21 mouse cellular contexts compared by ENCODE assay signal in the genomic region with DNA sequence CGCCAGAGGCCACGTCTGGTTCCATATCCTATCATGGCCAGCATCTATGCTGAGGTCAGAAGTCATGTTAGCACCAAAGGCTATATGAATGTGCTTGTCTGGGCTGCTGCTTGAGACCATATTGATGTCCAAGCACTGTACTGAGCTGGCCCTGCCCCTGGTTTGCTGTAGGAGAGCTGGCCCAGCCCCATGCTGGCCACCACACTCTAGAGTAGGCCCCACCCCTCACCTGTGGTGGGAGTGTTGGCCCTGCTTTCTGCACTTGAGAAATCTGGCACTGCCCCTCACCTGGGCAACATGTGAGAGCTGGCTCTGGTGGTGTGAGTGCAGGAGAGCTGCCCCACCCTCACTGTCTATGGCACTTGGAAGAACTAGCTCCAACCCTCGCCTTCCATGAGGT.
DNase-seq lines count a peak whose midpoint lies in the region; ATAC-seq and TF ChIP-seq lines count a peak whose summit lies in the region.
"Had no signal": no experiment of that assay in that cellular context is flagged by ENCODE, and none has a peak within 500 bp of the region (broad histone marks: within the 10 kb centered on the region; RNA-seq: fewer than 3 reads in every experiment).

No protein-coding gene starts in this region.

- 89% methylated on average over 3 of the region's 3 CpGs for WGBS in forebrain, embryonic 11.5 days
- WGBS in forebrain, postnatal 0 days = 97% methylated on average over 3 of the region's 3 CpGs
- WGBS in hindbrain, embryonic 13.5 days = 88% methylated on average over 3 of the region's 3 CpGs
- 92% methylated on average over 3 of the region's 3 CpGs for WGBS in hindbrain, embryonic 12.5 days
- 84% methylated on average over 3 of the region's 3 CpGs for WGBS in lung, embryonic 16.5 days
- WGBS in embryonic facial prominence, embryonic 15.5 days = 91% methylated on average over 3 of the region's 3 CpGs

- H3K4me1 ChIP-seq in forebrain, embryonic 11.5 days (replicated peaks; ENCODE audit: control insufficient read depth, insufficient read depth, low read length) = no peaks in the 10 kb centered on the region
- H3K4me1 ChIP-seq in forebrain, postnatal 0 days (ENCODE audit: insufficient read depth) = no peaks in the 10 kb centered on the region
- no peaks in the 10 kb centered on the region for H3K4me1 ChIP-seq in hindbrain, embryonic 13.5 days (replicated peaks)
- H3K4me1 ChIP-seq in hindbrain, embryonic 12.5 days = no peaks in the 10 kb centered on the region
- no peaks in the 10 kb centered on the region for H3K4me1 ChIP-seq in lung, embryonic 16.5 days (replicated peaks; ENCODE audit: control insufficient read depth, insufficient read depth, low read length)
- H3K4me1 ChIP-seq in embryonic facial prominence, embryonic 15.5 days = no peaks in the 10 kb centered on the region
- H3K4me1 ChIP-seq: intestine, embryonic 15.5 days; limb, embryonic 15.5 days had no signal

- DNase-seq in forebrain, embryonic 11.5 days (ENCODE audit: low spot score) = no peak
- DNase-seq in forebrain, postnatal 0 days = no peak
- DNase-seq in lung, postnatal 14 days = no peak
- DNase-seq: adrenal gland, adult 8-10 months; cerebellum, adult 8-10 months; gastrocnemius, postnatal 14 days; heart, adult 2 months; layer of hippocampus, postnatal 36 days; thymus, postnatal 25 days had no signal

- H3K9me3 ChIP-seq in forebrain, embryonic 11.5 days (ENCODE audit: control insufficient read depth, low read length) = no peaks in the 10 kb centered on the region
- no peaks in the 10 kb centered on the region for H3K9me3 ChIP-seq in forebrain, postnatal 0 days (ENCODE audit: low read length)
- H3K9me3 ChIP-seq in hindbrain, embryonic 13.5 days = no peaks in the 10 kb centered on the region
- H3K9me3 ChIP-seq in hindbrain, embryonic 12.5 days (replicated peaks) = no peaks in the 10 kb centered on the region
- no peaks in the 10 kb centered on the region for H3K9me3 ChIP-seq in lung, embryonic 16.5 days (ENCODE audit: control insufficient read depth, low read length)
- no peaks in the 10 kb centered on the region for H3K9me3 ChIP-seq in embryonic facial prominence, embryonic 15.5 days (replicated peaks)
- H3K9me3 ChIP-seq: intestine, embryonic 15.5 days; limb, embryonic 15.5 days had no signal

- no peak overlapping the region for H3K4me3 ChIP-seq in forebrain, embryonic 11.5 days (ENCODE audit: low read depth, low read length)
- no peak overlapping the region for H3K4me3 ChIP-seq in forebrain, postnatal 0 days (ENCODE audit: low read depth, low read length)
- no peak overlapping the region for H3K4me3 ChIP-seq in hindbrain, embryonic 13.5 days
- H3K4me3 ChIP-seq in hindbrain, embryonic 12.5 days = no peak overlapping the region
- no peak overlapping the region for H3K4me3 ChIP-seq in lung, embryonic 16.5 days (ENCODE audit: low read length)
- no peak overlapping the region for H3K4me3 ChIP-seq in embryonic facial prominence, embryonic 15.5 days (replicated peaks)
- H3K4me3 ChIP-seq: erythroblast, embryonic 14.5 days; heart, adult 2 months; intestine, embryonic 15.5 days; layer of hippocampus, adult 2 months; limb, embryonic 15.5 days had no signal

- no peak for TF ChIP-seq CTCF in forebrain, postnatal 0 days (IDR thresholded peaks at IDR 0.05; ENCODE audit: low read depth)

- no peaks in the 10 kb centered on the region for H3K36me3 ChIP-seq in forebrain, embryonic 11.5 days (ENCODE audit: control insufficient read depth, insufficient read depth, low read length)
- no peaks in the 10 kb centered on the region for H3K36me3 ChIP-seq in forebrain, postnatal 0 days (ENCODE audit: insufficient read depth)
- H3K36me3 ChIP-seq in hindbrain, embryonic 13.5 days = no peaks in the 10 kb centered on the region
- H3K36me3 ChIP-seq in hindbrain, embryonic 12.5 days = no peaks in the 10 kb centered on the region
- no peaks in the 10 kb centered on the region for H3K36me3 ChIP-seq in lung, embryonic 16.5 days (ENCODE audit: control insufficient read depth, insufficient read depth, low read length)
- no peaks in the 10 kb centered on the region for H3K36me3 ChIP-seq in embryonic facial prominence, embryonic 15.5 days
- H3K36me3 ChIP-seq: intestine, embryonic 15.5 days; limb, embryonic 15.5 days had no signal

- 0 out of 2 replicates have a peak, but pooled peaks have one; percentile 12 for ATAC-seq in forebrain, embryonic 11.5 days (replicated peaks; ENCODE audit: low FRiP score)
- no peak for ATAC-seq in forebrain, postnatal 0 days
- 0 out of 2 replicates have a peak, but pooled peaks have one; percentile 7 for ATAC-seq in hindbrain, embryonic 13.5 days (ENCODE audit: low FRiP score)
- ATAC-seq in hindbrain, embryonic 12.5 days (ENCODE audit: low FRiP score) = no peak; the same call in 1 of the 2 replicates
- peak; percentile 59; the same call in 1 of the 2 replicates for ATAC-seq in lung, embryonic 16.5 days (ENCODE audit: low read depth)
- peak; percentile 51; the same call in 1 of the 2 replicates for ATAC-seq in embryonic facial prominence, embryonic 15.5 days (ENCODE audit: insufficient number of reproducible peaks, low FRiP score, low TSS enrichment, low read depth)
- ATAC-seq: CD4-positive, CD25-positive, alpha-beta regulatory T cell, adult 4 months; intestine, embryonic 15.5 days; Patski had no signal

- H3K27me3 ChIP-seq in forebrain, embryonic 11.5 days (ENCODE audit: control insufficient read depth, insufficient read depth, low read length) = no peaks in the 10 kb centered on the region
- no peaks in the 10 kb centered on the region for H3K27me3 ChIP-seq in forebrain, postnatal 0 days (ENCODE audit: insufficient read depth, low read length)
- H3K27me3 ChIP-seq in hindbrain, embryonic 13.5 days = no peaks in the 10 kb centered on the region
- H3K27me3 ChIP-seq in hindbrain, embryonic 12.5 days = no peaks in the 10 kb centered on the region
- H3K27me3 ChIP-seq in lung, embryonic 16.5 days (ENCODE audit: control insufficient read depth, insufficient read depth, low read depth, low read length) = no peaks in the 10 kb centered on the region
- H3K27me3 ChIP-seq in embryonic facial prominence, embryonic 15.5 days = no peaks in the 10 kb centered on the region
- H3K27me3 ChIP-seq: intestine, embryonic 15.5 days; limb, embryonic 15.5 days; Patski had no signal

- H3K27ac ChIP-seq in forebrain, embryonic 11.5 days (ENCODE audit: low read depth, low read length) = no peak overlapping the region
- H3K27ac ChIP-seq in forebrain, postnatal 0 days (ENCODE audit: low read depth, low read length) = no peak overlapping the region
- H3K27ac ChIP-seq in hindbrain, embryonic 13.5 days = no peak overlapping the region
- H3K27ac ChIP-seq in hindbrain, embryonic 12.5 days = no peak overlapping the region
- H3K27ac ChIP-seq in lung, embryonic 16.5 days (ENCODE audit: low read length) = no peak overlapping the region
- H3K27ac ChIP-seq in embryonic facial prominence, embryonic 15.5 days (replicated peaks) = no peak overlapping the region
- H3K27ac ChIP-seq: heart, adult 2 months; hindbrain, embryonic 14.5 days; intestine, embryonic 15.5 days; kidney, postnatal 0 days; layer of hippocampus, adult 2 months; limb, embryonic 15.5 days had no signal

- no peak overlapping the region for H3K4me2 ChIP-seq in forebrain, embryonic 11.5 days (ENCODE audit: low read depth, low read length, severe bottlenecking)
- no peak overlapping the region for H3K4me2 ChIP-seq in forebrain, postnatal 0 days (ENCODE audit: low read depth)
- no peak overlapping the region for H3K4me2 ChIP-seq in hindbrain, embryonic 13.5 days
- no peak overlapping the region for H3K4me2 ChIP-seq in hindbrain, embryonic 12.5 days (replicated peaks)
- no peak overlapping the region for H3K4me2 ChIP-seq in lung, embryonic 16.5 days (ENCODE audit: low read depth, low read length)
- H3K4me2 ChIP-seq in embryonic facial prominence, embryonic 15.5 days (replicated peaks) = no peak overlapping the region
- H3K4me2 ChIP-seq: hindbrain, embryonic 14.5 days; intestine, embryonic 15.5 days; limb, embryonic 15.5 days had no signal

- H3K9ac ChIP-seq in forebrain, embryonic 11.5 days (ENCODE audit: low read length) = no peak overlapping the region
- no peak overlapping the region for H3K9ac ChIP-seq in forebrain, postnatal 0 days
- no peak overlapping the region for H3K9ac ChIP-seq in hindbrain, embryonic 13.5 days
- H3K9ac ChIP-seq in hindbrain, embryonic 12.5 days = no peak overlapping the region
- H3K9ac ChIP-seq in lung, embryonic 16.5 days (ENCODE audit: low read length) = no peak overlapping the region
- H3K9ac ChIP-seq in embryonic facial prominence, embryonic 15.5 days = no peak overlapping the region
- H3K9ac ChIP-seq: hindbrain, embryonic 14.5 days; intestine, embryonic 15.5 days; limb, embryonic 15.5 days had no signal

Comparison
In these comparisons a context has a peak if more than half of its experiments do, and no peak if none do; other contexts are left out.
1. ATAC-seq: peak in forebrain, embryonic 11.5 days (single experiment), hindbrain, embryonic 13.5 days (single experiment), lung, embryonic 16.5 days (single experiment) and embryonic facial prominence, embryonic 15.5 days (single experiment); none in forebrain, postnatal 0 days (single experiment) and hindbrain, embryonic 12.5 days (single experiment).